Mouse (Mus musculus) CH12.LX (cell line): ENCODE data around the gene Pla2g10. TPM values are rescaled to one million over a fixed set of nuclear protein-coding genes. Genes with fewer than 3 reads are reported as not detected.

Experiments used
- DNase-seq: peaks from one replicate; pipeline ENCODE4 v3.0.0-alpha.2; 2013; ENCODE audit errors: extremely low read depth
- H3K27ac ChIP-seq: 2 replicates; pipeline ENCODE4 v1.5.1; 2012; ENCODE audit warnings: low read depth, mild to moderate bottlenecking, control low read depth, moderate library complexity; ENCODE audit not compliant: insufficient read depth
- H3K27me3 ChIP-seq: replicated peaks from 2 replicates; pipeline ENCODE3; 2012; ENCODE audit warnings: inconsistent platforms
- H3K36me3 ChIP-seq, 2 experiments: replicated peaks in 1 of 2; 2 replicates each; pipeline versions ENCODE3 to v1.6.1; 2012; ENCODE audit warnings: inconsistent platforms in 1 of 2, low read length in 1 of 2, mild to moderate bottlenecking in 1 of 2, mixed read lengths in 1 of 2, moderate library complexity in 1 of 2; ENCODE audit not compliant: control insufficient read depth in 1 of 2, insufficient read depth in 1 of 2
- H3K4me1 ChIP-seq, 2 experiments: 2 replicates each; pipeline ENCODE4 v1.6.1; 2012; ENCODE audit warnings: inconsistent platforms in 1 of 2, moderate library complexity in 1 of 2; ENCODE audit not compliant: insufficient read depth in 2 of 2, control insufficient read depth in 1 of 2
- H3K4me2 ChIP-seq: 2 replicates; pipeline ENCODE4 v1.6.1; 2012; ENCODE audit warnings: low read depth, mild to moderate bottlenecking, control low read depth; ENCODE audit not compliant: poor library complexity, insufficient read depth, severe bottlenecking
- H3K4me3 ChIP-seq, 3 experiments: fragments of 150-350 bp in 1 of 3; sonication (generic) in 1 of 3; replicated peaks in 1 of 3; 2 replicates each; pipeline versions ENCODE3 to v1.5.1; 2011 to 2012; ENCODE audit warnings: low read depth in 2 of 3, low read length in 2 of 3, mild to moderate bottlenecking in 2 of 3, moderate library complexity in 2 of 3, control low read depth in 1 of 3, improper control_type of control experiment in 1 of 3, inconsistent platforms in 1 of 3, mixed read lengths in 1 of 3; ENCODE audit not compliant: poor library complexity in 1 of 3
- H3K79me2 ChIP-seq: replicated peaks from 2 replicates; pipeline ENCODE4 v1.6.1; 2012; ENCODE audit warnings: mild to moderate bottlenecking, moderate library complexity; ENCODE audit not compliant: control insufficient read depth, poor library complexity, insufficient read depth, severe bottlenecking; ENCODE audit errors: extremely low read depth
- H3K9ac ChIP-seq: 2 replicates; pipeline ENCODE4 v1.6.1; 2012; ENCODE audit warnings: low read depth, mild to moderate bottlenecking, control low read depth, moderate library complexity; ENCODE audit not compliant: insufficient read depth
- H3K9me3 ChIP-seq: replicated peaks from 2 replicates; pipeline ENCODE3; 2012; ENCODE audit warnings: low read length, inconsistent platforms, mixed read lengths
- BHLHE40 ChIP-seq: IDR thresholded peaks from 2 replicates; pipeline ENCODE4 v1.6.1; 2011; ENCODE audit warnings: mild to moderate bottlenecking, low read depth, low read length, improper control_type of control experiment
- CHD2 ChIP-seq: IDR thresholded peaks from 2 replicates; pipeline ENCODE4 v1.6.1; 2011; ENCODE audit warnings: low read length, improper control_type of control experiment
- ELF1 ChIP-seq: IDR thresholded peaks from 2 replicates; pipeline ENCODE4 v1.6.1; 2014; ENCODE audit warnings: low read depth, mild to moderate bottlenecking, inconsistent platforms, low read length, improper control_type of control experiment
- ETS1 ChIP-seq: conservative IDR thresholded peaks from 2 replicates; pipeline ENCODE4 v1.6.1; 2012; ENCODE audit warnings: low read depth, mild to moderate bottlenecking, inconsistent platforms, low read length, improper control_type of control experiment, moderate library complexity
- GABPA ChIP-seq: IDR thresholded peaks from 2 replicates; pipeline ENCODE4 v1.6.1; 2012; ENCODE audit warnings: low read depth, low read length, improper control_type of control experiment, inconsistent platforms; ENCODE audit not compliant: insufficient replicate concordance
- HCFC1 ChIP-seq: IDR thresholded peaks from 2 replicates; pipeline ENCODE4 v1.6.1; 2012; ENCODE audit warnings: low read depth, mild to moderate bottlenecking, inconsistent platforms, low read length, improper control_type of control experiment
- IRF4 ChIP-seq: IDR thresholded peaks from 2 replicates; pipeline ENCODE4 v1.6.1; 2014; ENCODE audit warnings: low read depth, mild to moderate bottlenecking, inconsistent platforms, low read length, improper control_type of control experiment
- JUN ChIP-seq: IDR thresholded peaks from 2 replicates; pipeline ENCODE4 v1.6.1; 2011; ENCODE audit warnings: low read depth, mild to moderate bottlenecking, low read length, improper control_type of control experiment, moderate library complexity; ENCODE audit not compliant: insufficient read depth
- KAT2A ChIP-seq: IDR thresholded peaks from 2 replicates; pipeline ENCODE4 v1.6.1; 2012; ENCODE audit warnings: low read length, improper control_type of control experiment, inconsistent platforms; ENCODE audit not compliant: insufficient replicate concordance
- MAFK ChIP-seq: IDR thresholded peaks from 2 replicates; pipeline ENCODE4 v1.6.1; 2011; ENCODE audit warnings: low read length, improper control_type of control experiment; ENCODE audit not compliant: insufficient replicate concordance
- MAX ChIP-seq: IDR thresholded peaks from 2 replicates; pipeline ENCODE4 v1.6.1; 2011; ENCODE audit warnings: low read length, improper control_type of control experiment
- MAZ ChIP-seq: IDR thresholded peaks from 2 replicates; pipeline ENCODE4 v1.6.1; 2012; ENCODE audit warnings: low read depth, mild to moderate bottlenecking, inconsistent platforms, low read length, improper control_type of control experiment, moderate library complexity
- MEF2A ChIP-seq: IDR thresholded peaks from 2 replicates; pipeline ENCODE4 v1.6.1; 2014; ENCODE audit warnings: low read depth, mild to moderate bottlenecking, inconsistent platforms, low read length, improper control_type of control experiment, borderline replicate concordance
- MXI1 ChIP-seq: IDR thresholded peaks from 2 replicates; pipeline ENCODE4 v1.6.1; 2011; ENCODE audit warnings: mild to moderate bottlenecking, low read depth, low read length, improper control_type of control experiment
- MYC ChIP-seq: IDR thresholded peaks from 2 replicates; pipeline ENCODE4 v1.6.1; 2011; ENCODE audit warnings: low read depth, mild to moderate bottlenecking, improper control_type of control experiment, low read length
- NELFE ChIP-seq: IDR thresholded peaks from 2 replicates; pipeline ENCODE4 v1.6.1; 2011; ENCODE audit warnings: low read depth, low read length, improper control_type of control experiment
- PAX5 ChIP-seq: IDR thresholded peaks from 2 replicates; pipeline ENCODE4 v1.6.1; 2012; ENCODE audit warnings: low read length, inconsistent platforms, mixed read lengths
- POLR2AphosphoS2 ChIP-seq: IDR thresholded peaks from 2 replicates; pipeline ENCODE4 v1.6.1; 2011; ENCODE audit warnings: low read depth, low read length, improper control_type of control experiment
- RAD21 ChIP-seq: IDR thresholded peaks from 2 replicates; pipeline ENCODE4 v1.6.1; 2011; ENCODE audit warnings: low read depth, mild to moderate bottlenecking, low read length, improper control_type of control experiment, moderate library complexity
- SIN3A ChIP-seq: IDR thresholded peaks from 2 replicates; pipeline ENCODE4 v1.6.1; 2012; ENCODE audit warnings: low read length, improper control_type of control experiment, inconsistent platforms
- UBTF ChIP-seq: IDR thresholded peaks from 2 replicates; pipeline ENCODE4 v1.6.1; 2012; ENCODE audit warnings: low read depth, mild to moderate bottlenecking, inconsistent platforms, low read length, improper control_type of control experiment, moderate library complexity
- ZC3H11A ChIP-seq: IDR thresholded peaks from 2 replicates; pipeline ENCODE4 v1.6.1; 2012; ENCODE audit warnings: low read depth, mild to moderate bottlenecking, inconsistent platforms, low read length, improper control_type of control experiment
- dilution Hi-C: fragments of 300-500 bp; cut with MboI; formaldehyde crosslinking; loops from 2 replicates; pipeline ENCODE4 v1.14.3; 2020; ENCODE audit warnings: low sequenced_read_pairs; ENCODE audit not compliant: extremely low pct_unique_long_range_greater_than_20kb, extremely low pct_ligation_motif_present
- in situ Hi-C: fragments of 300-500 bp; cut with MboI; formaldehyde crosslinking; loops from 3 replicates; pipeline ENCODE4 v1.14.3; 2019; ENCODE audit warnings: low sequenced_read_pairs, low pct_ligation_motif_present, low pct_unique_long_range_greater_than_20kb, mixed read lengths
- polyA plus RNA-seq: library from polyadenylated mRNA; unstranded; fragments of >175 nt; gene quantifications from 2 replicates; pipeline ENCODE4 v1.2.1, GENCODE M21; 2012; ENCODE audit warnings: low read depth; ENCODE audit not compliant: insufficient read length
- total RNA-seq, 2 experiments: library from RNA; depleted of rRNA; stranded (reverse); fragments of 300-350 nt in 1 of 2; fragments of >200 nt in 1 of 2; gene quantifications; 2 replicates each; pipeline ENCODE4 v1.2.3; 2012 to 2014

Pla2g10 gene
- total and polyA plus RNA-seq, 3 experiments, result not detected

DNA sequence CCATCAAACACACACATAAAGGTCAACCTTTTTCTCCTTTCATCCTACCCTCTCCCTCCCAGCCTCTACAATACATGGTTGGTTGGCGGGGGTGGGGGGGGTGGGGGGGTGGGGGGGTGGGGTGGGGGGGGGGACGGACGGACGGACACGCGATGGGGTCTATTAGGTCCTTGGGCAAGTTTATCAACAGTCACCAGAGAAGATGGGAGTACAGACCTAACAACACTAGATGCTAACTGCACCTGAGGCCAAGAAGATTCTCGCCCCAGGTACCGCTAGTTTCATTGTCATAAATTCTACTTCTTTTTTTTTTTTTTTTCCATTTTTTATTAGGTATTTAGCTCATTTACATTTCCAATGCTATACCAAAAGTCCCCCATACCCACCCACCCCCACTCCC lies 23.2 kb upstream of the Pla2g10 start:
- in situ Hi-C loops, result no loop called here
- no peak overlapping the region for H3K27ac ChIP-seq
- DNase-seq, result peak; percentile 10

DNA sequence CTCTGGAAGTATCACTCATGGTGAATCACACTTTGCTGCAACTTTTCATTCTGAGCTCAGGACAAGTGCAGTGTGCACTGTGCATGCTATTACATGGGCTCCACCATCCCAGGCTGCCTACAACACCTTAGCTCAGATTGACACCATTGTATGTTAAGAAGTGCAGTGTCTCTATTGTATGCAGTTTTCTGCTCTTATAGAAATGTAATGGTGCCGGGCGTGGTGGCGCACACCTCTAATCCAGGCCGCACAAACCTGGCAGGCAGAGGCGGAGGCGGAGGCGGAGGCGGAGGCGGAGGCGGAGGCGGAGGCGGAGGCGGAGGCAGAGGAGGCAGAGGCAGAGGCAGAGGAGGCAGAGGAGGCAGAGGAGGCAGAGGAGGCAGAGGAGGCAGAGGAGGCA lies 19.8 kb upstream of the Pla2g10 start:
- TF ChIP-seq RAD21 (no peak), KAT2A (no peak), BHLHE40 (no peak)
- Histone ChIP-seq H3K36me3 (no peaks in the 10 kb centered on the region), H3K4me3 (no peak overlapping the region), H3K4me1 (peaks cover 0 to 6% of the 10 kb centered on the region in 2 experiments; a peak in 2 of 4 replicates), H3K4me2 (no peak overlapping the region), H3K27me3 (peaks cover 2% of the 10 kb centered on the region), H3K9ac (no peak overlapping the region), H3K79me2 (no peaks in the 10 kb centered on the region), H3K9me3 (no peaks in the 10 kb centered on the region), H3K27ac (no peak overlapping the region)
- in situ Hi-C loops (no loop called here), dilution Hi-C loops (no loop called here)
- DNase-seq, result no peak

More for the DNA sequence above, 23.2 kb upstream of the Pla2g10 start:
- Histone ChIP-seq H3K9ac (0 out of 2 replicates have a peak overlapping the region, but pooled peaks have one; percentile 32), H3K36me3 (no peaks in the 10 kb centered on the region), H3K4me2 (peak overlapping the region; percentile 57), H3K4me1 (peaks cover 0 to 19% of the 10 kb centered on the region in 2 experiments; a peak in 2 of 4 replicates), H3K79me2 (no peaks in the 10 kb centered on the region), H3K27me3 (peaks cover 2% of the 10 kb centered on the region), H3K9me3 (no peaks in the 10 kb centered on the region), H3K4me3 (peak overlapping the region in 2 of 3 experiments; percentile 36 to 62)
- dilution Hi-C loops, result no loop called here
- peak; percentile 48 for TF ChIP-seq CHD2
- TF ChIP-seq KAT2A, result 0 out of 2 replicates have a peak, but pooled peaks have one; percentile 30
- TF ChIP-seq POLR2AphosphoS2, result no peak
- TF ChIP-seq IRF4, result no peak
- 0 out of 2 replicates have a peak, but pooled peaks have one; percentile 10 for TF ChIP-seq MYC
- TF ChIP-seq ELF1, result no peak

DNA sequence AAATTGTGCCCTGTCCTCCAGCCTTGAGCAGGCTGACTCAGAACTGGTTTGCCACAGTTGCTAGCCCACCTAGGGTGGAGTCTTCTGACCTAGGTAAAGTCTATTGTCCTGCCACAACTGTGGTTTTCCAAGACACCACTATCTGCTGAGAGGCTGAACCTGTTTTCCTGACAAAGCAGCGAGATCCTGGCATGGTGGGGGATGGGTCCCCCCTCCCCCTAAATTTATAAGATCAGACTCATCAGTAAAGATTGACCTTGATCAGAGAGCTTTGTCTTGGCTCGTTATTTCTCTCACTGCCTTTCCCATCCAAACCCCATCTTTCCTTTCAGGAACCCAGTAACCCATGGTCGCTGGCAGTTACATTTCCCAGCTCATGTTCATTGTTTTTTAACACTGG lies 19.2 kb upstream of the Pla2g10 start:
- H3K27ac ChIP-seq, result no peak overlapping the region
- no peak overlapping the region for H3K9ac ChIP-seq
- in situ Hi-C loops, result loop anchor here (25.0 kb wide), 1 partner anchor 313 kb away; no protein-coding TSS in a partner anchor

More for the DNA sequence above, 19.2 kb upstream of the Pla2g10 start:
- DNase-seq, result no peak
- H3K4me1 ChIP-seq, result peaks cover 0 to 3% of the 10 kb centered on the region in 2 experiments; a peak in 2 of 4 replicates
- H3K27me3 ChIP-seq, result peaks cover under 1% of the 10 kb centered on the region
- dilution Hi-C loops, result no loop called here
- H3K79me2 ChIP-seq, result no peaks in the 10 kb centered on the region
- H3K4me3 ChIP-seq, result no peak overlapping the region
- no peaks in the 10 kb centered on the region for H3K9me3 ChIP-seq
- no peaks in the 10 kb centered on the region for H3K36me3 ChIP-seq
- H3K4me2 ChIP-seq, result no peak overlapping the region
- TF ChIP-seq NELFE (no peak), MAFK (no peak), KAT2A (no peak), PAX5 (no peak), MAX (no peak), HCFC1 (no peak), RAD21 (no peak), ETS1 (no peak), MAZ (no peak), ELF1 (no peak), MEF2A (no peak), GABPA (no peak), IRF4 (no peak), ZC3H11A (no peak), JUN (no peak), POLR2AphosphoS2 (no peak), SIN3A (no peak), UBTF (no peak), MXI1 (no peak), MYC (no peak)
